Mouse (Mus musculus) kidney, postnatal 25 days (tissue): ENCODE measurements around the gene Ankrd6.

ENCODE experiments used
- DNase-seq, 2 experiments: peaks; one replicate each; pipeline ENCODE4 v3.0.0; 2021; ENCODE audit warnings: mixed read lengths in 2 of 2

Ankrd6 gene

GRCm38 (mm10) chr4:32899051-32899450, 51.6 kb downstream of the Ankrd6 start:
- no peak for DNase-seq

- no peak for DNase-seq
These were observed 59.3 kb downstream of the Ankrd6 start for GRCm38 (mm10) chr4:32891341-32891740.

- DNase-seq = no peak
These were observed 59.9 kb downstream of the Ankrd6 start for GRCm38 (mm10) chr4:32890735-32891098.

GRCm38 (mm10) chr4:32889996-32890734, 60.5 kb downstream of the Ankrd6 start:
- no peak for DNase-seq

GRCm38 (mm10) chr4:32889246-32889645, 61.4 kb downstream of the Ankrd6 start:
- peak; percentile 59 to 77 for DNase-seq

GRCm38 (mm10) chr4:32886479-32886878, 64.2 kb downstream of the Ankrd6 start:
- no peak for DNase-seq

GRCm38 (mm10) chr4:32884599-32884998, 66.0 kb downstream of the Ankrd6 start:
- no peak for DNase-seq

GRCm38 (mm10) chr4:32881001-32881400, 69.6 kb downstream of the Ankrd6 start:
- DNase-seq = no peak

GRCm38 (mm10) chr4:32874669-32875068, 76.0 kb downstream of the Ankrd6 start:
- DNase-seq = no peak

- DNase-seq = no peak
These were observed 78.4 kb downstream of the Ankrd6 start for GRCm38 (mm10) chr4:32872189-32872749.

- no peak for DNase-seq
These were observed 81.3 kb downstream of the Ankrd6 start for GRCm38 (mm10) chr4:32869370-32869769.

- no peak for DNase-seq
These were observed 81.8 kb downstream of the Ankrd6 start for GRCm38 (mm10) chr4:32868858-32869257.

GRCm38 (mm10) chr4:32868437-32868836, 82.2 kb downstream of the Ankrd6 start:
- no peak for DNase-seq

- no peak for DNase-seq
These were observed 83.2 kb downstream of the Ankrd6 start for GRCm38 (mm10) chr4:32867460-32867859.

GRCm38 (mm10) chr4:32864867-32865242, 85.8 kb downstream of the Ankrd6 start:
- peak; percentile 43 to 78 for DNase-seq

- no peak for DNase-seq
These were observed 86.3 kb downstream of the Ankrd6 start for GRCm38 (mm10) chr4:32864131-32864866.

- no peak for DNase-seq
These were observed 87.1 kb downstream of the Ankrd6 start for GRCm38 (mm10) chr4:32863447-32864130.

- DNase-seq = no peak
These were observed 87.7 kb downstream of the Ankrd6 start for GRCm38 (mm10) chr4:32862751-32863446.

- no peak for DNase-seq
These were observed 88.5 kb downstream of the Ankrd6 start for GRCm38 (mm10) chr4:32862011-32862750.

- DNase-seq = no peak
These were observed 90.3 kb downstream of the Ankrd6 start for GRCm38 (mm10) chr4:32860184-32860965.

GRCm38 (mm10) chr4:32855580-32855979, 95.1 kb downstream of the Ankrd6 start:
- no peak for DNase-seq
